ENCODE assay signal across 8 mouse cellular contexts in the genomic region with DNA sequence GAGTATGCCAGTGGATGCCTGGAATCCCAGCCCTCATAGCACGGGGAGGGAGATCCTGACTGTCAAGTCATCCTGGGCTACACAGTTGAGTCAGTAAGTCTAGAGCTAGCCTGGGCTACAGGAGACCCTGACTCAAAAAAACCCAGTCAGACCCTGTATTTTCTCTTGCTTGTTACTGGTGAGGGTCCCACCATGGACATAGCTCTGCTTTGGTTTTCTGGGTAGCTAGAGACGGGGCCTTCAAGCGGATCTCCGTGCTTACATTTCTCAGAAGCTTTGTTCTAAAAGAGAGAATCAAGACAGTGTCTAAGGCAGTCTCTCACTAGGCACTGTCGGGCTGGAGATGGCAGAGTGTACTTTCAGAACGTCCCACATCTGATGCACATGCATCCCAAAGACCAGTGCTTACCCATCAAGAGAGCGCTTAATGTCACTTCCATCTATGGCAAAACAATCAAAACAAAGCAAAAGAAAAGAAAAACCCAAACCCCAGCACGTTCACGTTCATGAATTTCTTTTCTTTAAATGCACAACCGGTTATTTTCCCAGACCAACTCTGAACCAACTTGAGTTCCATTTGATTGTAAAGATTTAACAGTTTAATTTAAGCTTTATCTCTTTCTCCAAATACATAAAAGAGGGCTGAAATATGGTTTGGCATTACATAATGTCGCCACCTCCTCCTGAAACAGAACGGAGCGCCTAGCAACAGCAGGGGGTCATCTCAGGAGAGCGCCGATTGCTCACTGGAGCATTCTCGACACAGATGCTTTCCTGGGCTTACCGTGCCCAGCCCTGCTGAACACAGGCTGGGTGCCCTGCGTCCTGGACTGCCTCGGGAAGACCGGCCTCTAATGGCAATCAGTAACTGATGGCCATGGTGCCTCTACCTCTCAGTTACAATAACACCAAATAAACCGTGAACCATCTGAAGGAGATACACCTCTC. TPM values are rescaled to one million over a fixed set of nuclear protein-coding genes. Genes with fewer than 3 reads are reported as not detected.
DNase-seq lines count a peak whose midpoint lies in the region; ATAC-seq and TF ChIP-seq lines count a peak whose summit lies in the region.
"Had no signal": no experiment of that assay in that cellular context is flagged by ENCODE, and none has a peak within 500 bp of the region (broad histone marks: within the 10 kb centered on the region; RNA-seq: fewer than 3 reads in every experiment).

No protein-coding gene starts in this region.

- H3K27me3 ChIP-seq in midbrain, postnatal 0 days (ENCODE audit: insufficient read depth, low read length): no peaks in the 10 kb centered on the region
- no peaks in the 10 kb centered on the region for H3K27me3 ChIP-seq in midbrain, embryonic 10.5 days (ENCODE audit: low read depth, poor library complexity, severe bottlenecking)
- no peaks in the 10 kb centered on the region for H3K27me3 ChIP-seq in forebrain, postnatal 0 days (ENCODE audit: insufficient read depth, low read length)
- H3K27me3 ChIP-seq: neural tube, embryonic 12.5 days had no signal

- no peaks in the 10 kb centered on the region for H3K36me3 ChIP-seq in midbrain, postnatal 0 days (ENCODE audit: insufficient read depth, low read length)
- H3K36me3 ChIP-seq in midbrain, embryonic 10.5 days: no peaks in the 10 kb centered on the region
- no peaks in the 10 kb centered on the region for H3K36me3 ChIP-seq in forebrain, postnatal 0 days (ENCODE audit: insufficient read depth)
- H3K36me3 ChIP-seq: neural tube, embryonic 12.5 days had no signal

- peak overlapping the region; percentile 6; the same call in 1 of the 2 replicates for H3K4me2 ChIP-seq in midbrain, postnatal 0 days (ENCODE audit: low read depth, low read length, poor library complexity, severe bottlenecking)
- H3K4me2 ChIP-seq in forebrain, postnatal 0 days (ENCODE audit: low read depth): peak overlapping the region; percentile 6; the same call in 1 of the 2 replicates
- H3K4me2 ChIP-seq: neural tube, embryonic 12.5 days had no signal

- H3K9me3 ChIP-seq in midbrain, postnatal 0 days (ENCODE audit: low read length): no peaks in the 10 kb centered on the region
- H3K9me3 ChIP-seq in midbrain, embryonic 10.5 days (replicated peaks): 0 out of 2 replicates have a peak, but pooled peaks cover 5% of the 10 kb centered on the region
- H3K9me3 ChIP-seq in forebrain, postnatal 0 days (ENCODE audit: low read length): no peaks in the 10 kb centered on the region
- H3K9me3 ChIP-seq: neural tube, embryonic 12.5 days had no signal

- no peak overlapping the region for H3K9ac ChIP-seq in midbrain, postnatal 0 days (replicated peaks; ENCODE audit: low read length, poor library complexity, severe bottlenecking)
- H3K9ac ChIP-seq in forebrain, postnatal 0 days: no peak overlapping the region
- H3K9ac ChIP-seq: neural tube, embryonic 12.5 days had no signal

- ATAC-seq in midbrain, postnatal 0 days (ENCODE audit: low FRiP score): peak; percentile 52
- ATAC-seq in forebrain, postnatal 0 days: peak; percentile 65

- H3K27ac ChIP-seq in midbrain, postnatal 0 days (ENCODE audit: low read depth, low read length): no peak overlapping the region
- H3K27ac ChIP-seq in midbrain, embryonic 10.5 days (replicated peaks): no peak overlapping the region
- H3K27ac ChIP-seq in forebrain, postnatal 0 days (ENCODE audit: low read depth, low read length): no peak overlapping the region
- H3K27ac ChIP-seq in layer of hippocampus, adult 2 months: peak overlapping the region; percentile 82
- H3K27ac ChIP-seq: neural tube, embryonic 12.5 days had no signal

- no peak overlapping the region for H3K4me3 ChIP-seq in midbrain, postnatal 0 days (ENCODE audit: low read depth, low read length)
- H3K4me3 ChIP-seq in midbrain, embryonic 10.5 days: no peak overlapping the region
- H3K4me3 ChIP-seq in forebrain, postnatal 0 days (ENCODE audit: low read depth, low read length): no peak overlapping the region
- peak overlapping the region; percentile 27; the same call in 1 of the 2 replicates for H3K4me3 ChIP-seq in layer of hippocampus, adult 2 months
- H3K4me3 ChIP-seq: neural tube, embryonic 12.5 days had no signal

- DNase-seq in midbrain, postnatal 0 days (ENCODE audit: low spot score): peak; percentile 61
- DNase-seq in midbrain, embryonic 10.5 days (ENCODE audit: low spot score): no peak
- peak; percentile 59 for DNase-seq in forebrain, postnatal 0 days
- peak; percentile 58 to 60 for DNase-seq in layer of hippocampus, adult 2 months (ENCODE audit: low spot score in 2 of 2)
- DNase-seq in telencephalon, adult 2 months (ENCODE audit: low read depth, low spot score): peak; percentile 82
- DNase-seq in embryo, embryonic 10 days (ENCODE audit: low spot score): no peak
- DNase-seq in thymus, postnatal 14 days: no peak

- H3K4me1 ChIP-seq in midbrain, postnatal 0 days (ENCODE audit: insufficient read depth, low read length): 0 out of 2 replicates have a peak, but pooled peaks cover 4% of the 10 kb centered on the region
- peaks cover 9% of the 10 kb centered on the region for H3K4me1 ChIP-seq in midbrain, embryonic 10.5 days
- H3K4me1 ChIP-seq in forebrain, postnatal 0 days (ENCODE audit: insufficient read depth): peaks cover 3% of the 10 kb centered on the region; the same call in 1 of the 2 replicates

- 54% methylated on average over 21 of the region's 21 CpGs for WGBS in midbrain, postnatal 0 days
- 81% methylated on average over 21 of the region's 21 CpGs for WGBS in midbrain, embryonic 10.5 days
- WGBS in forebrain, postnatal 0 days: 40% methylated on average over 21 of the region's 21 CpGs

- no peak for TF ChIP-seq CTCF in midbrain, postnatal 0 days (IDR thresholded peaks at IDR 0.05)
- no peak for TF ChIP-seq CTCF in forebrain, postnatal 0 days (IDR thresholded peaks at IDR 0.05; ENCODE audit: low read depth)
- no peak for TF ChIP-seq CTCF in layer of hippocampus, adult 2 months (conservative IDR thresholded peaks at IDR 0.05)

RNA-seq across cellular contexts. Expression of gene Jmjd1c, which starts 19.7 kb away (rescaled TPM):
- 63.8 and 74.6 TPM in 2 replicates for total RNA-seq in midbrain, postnatal 0 days (2014; rRNA removed)
- 33.8 and 45.1 TPM in 2 replicates for polyA plus RNA-seq in midbrain, postnatal 0 days (2015; fragmentation: Nextera tagmentation; extraction: Ambion mirVana)
- polyA plus RNA-seq in midbrain, embryonic 10.5 days (2016; fragmentation: Nextera tagmentation; extraction: Ambion mirVana): 27.1 and 28.4 TPM in 2 replicates
- 67.1 and 76.8 TPM in 2 replicates for total RNA-seq in forebrain, postnatal 0 days (2014; rRNA removed)
- 29.6 and 44.4 TPM in 2 replicates for polyA plus RNA-seq in forebrain, postnatal 0 days (2015; fragmentation: Nextera tagmentation; extraction: Ambion mirVana)
- 100 to 1,000 TPM; 106 to 111 TPM for total RNA-seq in layer of hippocampus, adult 2 months (2021)

RNA-seq across cellular contexts. Expression of gene Reep3, which starts 20.5 kb away (rescaled TPM):
- 28.1 and 30.0 TPM in 2 replicates for total RNA-seq in midbrain, postnatal 0 days (2014; rRNA removed)
- polyA plus RNA-seq in midbrain, postnatal 0 days (2015; fragmentation: Nextera tagmentation; extraction: Ambion mirVana): 26.6 and 26.7 TPM in 2 replicates
- 31.7 and 36.7 TPM in 2 replicates for polyA plus RNA-seq in midbrain, embryonic 10.5 days (2016; fragmentation: Nextera tagmentation; extraction: Ambion mirVana)
- 21.7 and 30.8 TPM in 2 replicates for total RNA-seq in forebrain, postnatal 0 days (2014; rRNA removed)
- 18.8 and 23.7 TPM in 2 replicates for polyA plus RNA-seq in forebrain, postnatal 0 days (2015; fragmentation: Nextera tagmentation; extraction: Ambion mirVana)
- 10 to 100 TPM; 18.3 to 21.9 TPM for total RNA-seq in layer of hippocampus, adult 2 months (2021)

Comparison
In these comparisons a context has a peak if more than half of its experiments do, and no peak if none do; other contexts are left out.
1. DNase-seq: peak in midbrain, postnatal 0 days (single experiment), forebrain, postnatal 0 days (single experiment), layer of hippocampus, adult 2 months (2 of 2) and telencephalon, adult 2 months (single experiment); none in midbrain, embryonic 10.5 days (single experiment), embryo, embryonic 10 days (single experiment) and thymus, postnatal 14 days (single experiment).